Mouse (Mus musculus) forebrain, embryonic 13.5 days (tissue): ENCODE data around the gene Depdc1b. TPM values are rescaled to one million over a fixed set of nuclear protein-coding genes. Genes with fewer than 3 reads are reported as not detected.

ENCODE experiments used
- ATAC-seq: fragments of 200-750 bp; cut with Nextera tagmentation; 2 replicates; pipeline ENCODE4 v1.8.0; 2017
- H3K27ac ChIP-seq: fragments of 300-500 bp; sonication (generic); 2 replicates; pipeline ENCODE4 v1.5.1; 2015; ENCODE audit warnings: inconsistent platforms, mild to moderate bottlenecking, moderate library complexity
- H3K27me3 ChIP-seq: fragments of 300-500 bp; sonication (generic); 2 replicates; pipeline ENCODE4 v1.6.1; 2015; ENCODE audit warnings: mild to moderate bottlenecking, inconsistent platforms
- H3K36me3 ChIP-seq: fragments of 300-500 bp; sonication (generic); 2 replicates; pipeline ENCODE4 v1.6.1; 2015; ENCODE audit warnings: mild to moderate bottlenecking, inconsistent platforms; ENCODE audit not compliant: poor library complexity, severe bottlenecking
- H3K4me1 ChIP-seq: fragments of 300-500 bp; sonication (generic); 2 replicates; pipeline ENCODE4 v1.6.1; 2015; ENCODE audit warnings: inconsistent platforms
- H3K4me2 ChIP-seq: fragments of 300-500 bp; sonication (generic); 2 replicates; pipeline ENCODE4 v1.6.1; 2015; ENCODE audit warnings: inconsistent platforms, mild to moderate bottlenecking, moderate library complexity
- H3K4me3 ChIP-seq: fragments of 300-500 bp; sonication (generic); 2 replicates; pipeline ENCODE4 v1.5.1; 2015; ENCODE audit warnings: mild to moderate bottlenecking, inconsistent platforms
- H3K9ac ChIP-seq: fragments of 300-500 bp; sonication (generic); 2 replicates; pipeline ENCODE4 v1.6.1; 2015; ENCODE audit warnings: mild to moderate bottlenecking, inconsistent platforms
- H3K9me3 ChIP-seq: fragments of 300-500 bp; sonication (generic); replicated peaks from 2 replicates; pipeline ENCODE4 v1.6.1; 2016; ENCODE audit warnings: inconsistent platforms
- WGBS: fragments of 180-500 bp; shearing (Covaris S2); methylation state at CpG from one replicate; pipeline ENCODE4 v1.1.7; 2015; 5-methylcytosine and 5-hydroxymethylcytosine counted together
- polyA plus RNA-seq: library from polyadenylated mRNA; unstranded; fragments of >200 nt; fragmentation: Nextera tagmentation; extraction: Ambion mirVana; gene quantifications from 2 replicates; pipeline ENCODE4 v1.2.1, GENCODE M21; 2015

Gene Depdc1b
- polyA plus RNA-seq, 1 experiment from 2014 or later = 13.2 TPM

DNA sequence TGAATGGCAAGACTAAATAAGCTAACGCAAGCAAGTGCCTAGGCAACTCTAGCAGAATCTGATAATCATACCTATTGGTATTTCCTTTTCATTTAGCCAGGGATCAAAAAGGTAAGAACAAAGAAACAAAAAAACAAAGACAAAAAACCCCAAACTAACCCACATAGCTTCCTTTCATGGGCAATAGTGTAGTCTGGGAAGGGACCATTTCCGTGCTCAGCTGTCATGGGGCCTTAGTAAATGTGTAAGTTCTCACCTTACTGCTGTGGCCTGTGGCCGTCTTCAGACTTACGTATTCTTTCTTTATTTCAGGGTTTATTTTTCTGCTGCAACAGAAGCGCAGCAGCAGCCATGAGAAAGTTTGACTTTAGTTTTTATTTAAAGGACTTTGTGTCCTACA, 110.2 kb downstream of the Depdc1b start:
- no peaks in the 10 kb centered on the region for H3K9me3 ChIP-seq
- H3K36me3 ChIP-seq = no peaks in the 10 kb centered on the region
- H3K27ac ChIP-seq = no peak overlapping the region
- H3K27me3 ChIP-seq = no peaks in the 10 kb centered on the region
- no peak overlapping the region for H3K9ac ChIP-seq
- H3K4me1 ChIP-seq = no peaks in the 10 kb centered on the region
- ATAC-seq = no peak
- 43% methylated on average over 5 of the region's 5 CpGs for WGBS
- H3K4me2 ChIP-seq = no peak overlapping the region
- H3K4me3 ChIP-seq = no peak overlapping the region

DNA sequence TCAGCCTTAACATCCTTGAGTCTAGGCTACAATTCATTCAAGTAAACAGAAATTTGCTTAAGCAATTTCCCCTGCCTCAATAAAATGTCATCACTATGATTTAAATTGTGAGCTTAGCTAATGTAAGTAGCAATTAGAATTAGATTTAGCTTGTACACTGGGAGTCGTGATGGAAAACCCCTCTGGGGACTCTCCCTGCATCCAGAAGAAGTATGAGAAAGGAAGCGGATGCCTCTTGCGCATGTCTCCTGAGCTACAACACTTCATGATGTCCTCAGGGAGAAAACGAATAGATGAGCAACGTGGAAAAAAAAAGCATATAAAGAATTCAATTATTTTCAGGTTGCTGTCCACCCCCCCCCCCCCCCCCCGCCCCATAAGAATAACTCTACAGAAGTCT, 112.7 kb downstream of the Depdc1b start:
- no peak for ATAC-seq

DNA sequence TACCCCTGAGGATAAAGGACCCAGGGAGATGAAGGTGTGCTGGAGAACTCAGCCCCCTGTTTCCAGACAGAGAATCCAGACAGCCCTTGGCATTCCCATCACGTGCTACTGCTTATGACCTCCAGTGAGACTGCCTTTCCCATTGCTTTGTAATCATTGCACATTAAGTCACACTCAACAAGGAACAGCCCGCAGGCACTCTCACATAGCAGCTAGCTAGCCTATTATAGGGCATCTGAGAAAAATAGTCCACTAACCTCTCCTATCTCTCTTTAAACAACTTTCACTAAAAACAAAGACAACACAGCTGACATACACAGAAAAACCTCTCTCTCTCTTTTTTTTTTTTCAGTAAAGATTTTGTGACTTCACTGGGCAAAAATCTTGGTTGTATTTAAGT, 113.5 kb downstream of the Depdc1b start:
- WGBS = 75% methylated on average over 2 of the region's 2 CpGs
- no peak overlapping the region for H3K4me2 ChIP-seq
- no peaks in the 10 kb centered on the region for H3K4me1 ChIP-seq
- no peak overlapping the region for H3K4me3 ChIP-seq
- H3K9ac ChIP-seq = no peak overlapping the region
- H3K9me3 ChIP-seq = no peaks in the 10 kb centered on the region
- H3K27me3 ChIP-seq = no peaks in the 10 kb centered on the region
- H3K27ac ChIP-seq = no peak overlapping the region
- no peaks in the 10 kb centered on the region for H3K36me3 ChIP-seq
- ATAC-seq = no peak

More for the DNA sequence above, 112.7 kb downstream of the Depdc1b start:
- H3K4me2 ChIP-seq = no peak overlapping the region
- H3K4me3 ChIP-seq = no peak overlapping the region
- H3K9ac ChIP-seq = no peak overlapping the region
- no peaks in the 10 kb centered on the region for H3K27me3 ChIP-seq
- no peaks in the 10 kb centered on the region for H3K36me3 ChIP-seq
- H3K9me3 ChIP-seq = no peaks in the 10 kb centered on the region
- no peak overlapping the region for H3K27ac ChIP-seq
- WGBS = 83% methylated on average over 6 of the region's 6 CpGs
- no peaks in the 10 kb centered on the region for H3K4me1 ChIP-seq

DNA sequence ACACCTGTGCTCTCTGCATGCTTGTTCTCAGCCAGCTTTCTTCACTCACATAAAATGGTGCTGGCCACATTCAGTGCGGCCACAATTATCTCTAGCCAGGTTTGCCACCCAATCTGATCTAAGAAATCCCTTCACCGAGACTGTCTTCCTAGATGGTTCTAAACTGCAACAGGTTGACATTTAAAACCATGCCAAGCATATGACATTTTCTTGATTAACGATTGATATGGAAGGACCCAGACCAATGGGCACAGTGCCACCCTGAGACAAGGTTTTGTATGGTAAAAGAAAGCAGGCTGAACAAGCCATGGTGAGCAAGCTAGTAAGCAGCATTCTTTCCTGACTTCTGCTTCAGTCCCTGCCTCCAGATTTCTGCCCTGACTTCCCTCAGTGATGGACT, 115.6 kb downstream of the Depdc1b start:
- no peaks in the 10 kb centered on the region for H3K27me3 ChIP-seq
- no peak for ATAC-seq
- no peak overlapping the region for H3K4me2 ChIP-seq
- WGBS = 91% methylated on average over 3 of the region's 3 CpGs
- H3K9ac ChIP-seq = no peak overlapping the region
- no peaks in the 10 kb centered on the region for H3K9me3 ChIP-seq
- no peaks in the 10 kb centered on the region for H3K4me1 ChIP-seq
- no peaks in the 10 kb centered on the region for H3K36me3 ChIP-seq
- no peak overlapping the region for H3K27ac ChIP-seq
- no peak overlapping the region for H3K4me3 ChIP-seq

DNA sequence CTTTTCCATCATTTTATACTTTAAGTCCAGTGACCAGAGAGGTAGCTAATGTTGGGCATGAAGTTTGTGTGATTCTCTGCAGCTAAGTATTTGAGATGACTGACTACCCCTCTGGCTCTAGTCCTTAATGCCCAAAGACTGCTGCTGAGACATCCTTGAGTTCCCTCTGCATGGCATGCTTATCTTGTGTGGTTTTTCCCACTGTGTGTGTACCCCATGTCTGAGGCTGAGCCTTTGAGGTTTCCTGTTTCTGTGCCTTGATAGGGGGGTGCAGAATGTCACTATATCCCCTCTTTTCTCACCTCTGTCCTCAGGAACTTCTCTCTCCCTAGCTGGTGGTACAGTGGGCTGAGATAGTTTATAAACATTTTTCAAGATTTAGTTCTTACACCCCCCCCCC, 119.6 kb downstream of the Depdc1b start:
- Histone ChIP-seq H3K36me3 (no peaks in the 10 kb centered on the region), H3K27ac (no peak overlapping the region), H3K27me3 (no peaks in the 10 kb centered on the region), H3K9ac (no peak overlapping the region), H3K4me1 (no peaks in the 10 kb centered on the region), H3K4me2 (no peak overlapping the region), H3K9me3 (no peaks in the 10 kb centered on the region), H3K4me3 (no peak overlapping the region)
- no peak for ATAC-seq

DNA sequence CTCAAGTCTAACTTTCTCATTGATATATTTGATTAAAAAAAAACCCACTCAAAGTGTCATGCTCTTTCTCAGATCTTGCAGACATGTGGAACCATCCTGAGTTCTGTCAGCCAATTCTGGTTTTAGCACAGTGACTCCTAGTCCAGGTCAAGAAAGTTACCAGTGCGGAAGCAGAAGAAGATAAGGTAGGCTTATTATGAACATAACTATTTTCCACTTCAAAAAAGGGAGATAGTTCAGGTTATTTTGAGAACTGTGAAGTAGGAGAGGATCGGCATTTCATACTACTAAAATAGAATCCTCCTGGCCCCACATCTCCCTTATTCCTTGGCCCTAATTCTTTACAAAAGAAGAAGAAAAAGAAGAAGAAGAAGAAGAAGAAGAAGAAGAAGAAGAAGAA, 121.3 kb downstream of the Depdc1b start:
- Histone ChIP-seq H3K4me2 (no peak overlapping the region), H3K9me3 (no peaks in the 10 kb centered on the region), H3K27ac (no peak overlapping the region), H3K36me3 (no peaks in the 10 kb centered on the region), H3K4me3 (no peak overlapping the region), H3K9ac (no peak overlapping the region), H3K4me1 (no peaks in the 10 kb centered on the region), H3K27me3 (no peaks in the 10 kb centered on the region)
- WGBS = 97% methylated on average over 2 of the region's 2 CpGs
- ATAC-seq = no peak

DNA sequence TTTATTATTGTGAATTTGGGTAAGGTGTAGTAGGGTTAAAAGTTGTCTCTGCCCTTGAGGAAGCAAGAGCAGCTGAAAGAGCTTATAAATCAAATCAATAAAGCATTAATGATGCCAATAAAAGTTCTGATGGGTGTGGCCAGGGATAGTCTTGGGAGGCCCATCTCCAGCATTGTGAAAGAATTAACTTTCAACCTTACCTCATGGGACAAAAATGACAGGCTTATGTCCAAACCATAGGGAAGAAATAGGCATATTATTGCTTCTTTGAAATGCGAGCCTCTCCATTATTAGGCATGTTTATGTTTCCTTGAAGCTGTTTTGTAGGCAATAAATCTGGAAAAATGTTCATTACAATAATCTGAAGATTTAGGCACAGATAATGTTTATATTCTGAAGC, 122.9 kb downstream of the Depdc1b start:
- no peak overlapping the region for H3K9ac ChIP-seq
- H3K4me2 ChIP-seq = no peak overlapping the region
- H3K36me3 ChIP-seq = no peaks in the 10 kb centered on the region
- no peaks in the 10 kb centered on the region for H3K4me1 ChIP-seq
- no peak overlapping the region for H3K4me3 ChIP-seq
- no peaks in the 10 kb centered on the region for H3K27me3 ChIP-seq
- no peaks in the 10 kb centered on the region for H3K9me3 ChIP-seq
- 91% methylated on average over 1 of the region's 1 CpGs for WGBS
- H3K27ac ChIP-seq = no peak overlapping the region
- no peak for ATAC-seq

DNA sequence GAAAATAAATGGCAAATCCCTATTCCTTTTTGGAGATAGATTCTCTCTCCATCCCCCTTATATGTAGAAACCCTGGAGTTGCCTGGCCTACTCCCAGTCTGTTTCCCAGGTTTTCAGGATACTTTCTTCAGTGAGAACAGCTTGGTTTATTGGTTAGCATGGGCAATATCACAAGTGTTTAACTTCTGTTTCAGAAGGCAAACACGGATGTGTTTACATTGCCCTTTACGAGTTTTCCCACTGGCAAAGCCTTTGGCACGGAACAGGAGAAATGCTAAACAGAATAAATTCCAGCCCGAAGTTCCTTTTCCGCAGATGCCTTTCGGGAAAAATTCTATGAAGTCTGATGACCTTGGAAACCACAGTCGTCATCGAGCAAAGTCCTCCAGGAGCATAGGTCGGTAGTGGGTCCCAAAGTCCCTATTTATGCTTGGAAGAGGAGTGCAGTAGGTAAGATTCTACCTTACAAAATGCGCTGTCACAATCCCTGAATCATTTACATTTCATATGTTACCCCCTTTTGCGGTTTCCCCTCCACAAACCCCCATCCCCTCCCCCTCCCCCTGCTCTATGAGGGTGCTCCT, 132.3 kb downstream of the Depdc1b start:
- 87% methylated on average over 11 of the region's 11 CpGs for WGBS
- ATAC-seq = no peak

DNA sequence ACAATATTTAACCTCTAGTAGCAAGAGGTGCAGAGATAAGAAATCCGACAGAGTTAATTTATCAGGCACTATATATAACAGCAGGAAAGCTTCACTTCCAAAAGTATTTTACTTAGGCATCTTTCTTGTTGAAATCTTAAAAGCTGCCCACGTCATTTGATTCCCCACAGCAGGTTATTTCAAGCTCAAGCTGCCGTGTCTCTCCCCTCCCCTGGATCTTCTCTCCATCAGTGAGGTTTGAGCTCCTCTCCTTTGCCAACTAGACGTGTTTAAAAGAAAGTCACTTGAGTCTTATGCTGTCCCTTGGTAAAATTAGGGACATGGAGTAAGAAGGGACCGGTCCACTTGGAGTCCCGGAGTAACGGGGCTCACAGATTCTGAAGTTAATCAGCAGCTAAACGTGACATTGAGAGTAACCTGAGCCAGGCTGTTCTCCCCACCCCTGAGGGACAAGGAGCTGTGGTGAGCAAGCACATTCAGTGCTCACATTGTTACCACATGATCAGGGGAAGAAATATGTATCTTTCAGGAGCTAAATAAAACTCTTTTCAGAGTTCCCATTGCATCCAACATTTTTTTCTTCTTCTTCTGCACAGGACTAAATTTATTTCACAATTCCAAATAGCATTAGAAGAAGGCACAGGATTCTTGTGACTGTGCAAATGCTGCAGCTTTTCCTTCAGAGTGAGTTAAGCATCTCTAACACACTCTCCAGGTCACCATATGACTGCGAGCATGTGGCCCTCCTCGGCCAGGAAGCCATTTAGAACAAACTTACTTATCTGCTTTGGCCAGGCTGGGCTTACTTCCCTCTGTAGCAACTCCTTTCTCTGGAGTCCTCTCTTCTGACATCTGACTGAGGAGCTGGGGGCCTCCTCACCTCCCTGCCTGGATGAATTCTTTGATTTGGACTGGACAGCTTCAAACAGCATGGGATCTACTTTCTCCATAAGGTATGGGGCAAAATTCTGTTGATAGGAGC, 133.3 kb downstream of the Depdc1b start, which contains the start of gene Pde4d:
TSS of gene Pde4d (plus strand) at position 833 of the 982 bp plus-strand sequence.
- no peaks in the 10 kb centered on the region for H3K36me3 ChIP-seq
- H3K9ac ChIP-seq = no peak within 1 kb of the TSS
- no peak within 1 kb of the TSS for H3K27ac ChIP-seq
- 56% methylated on average over 10 of the region's 10 CpGs for WGBS
- no peak within 1 kb of the TSS for H3K4me3 ChIP-seq
- ATAC-seq = no peak
- H3K4me2 ChIP-seq = no peak within 1 kb of the TSS
- no peaks in the 10 kb centered on the region for H3K9me3 ChIP-seq
- no peaks in the 10 kb centered on the region for H3K27me3 ChIP-seq
- H3K4me1 ChIP-seq = no peaks in the 10 kb centered on the region

More for the DNA sequence above, 132.3 kb downstream of the Depdc1b start:
- H3K27me3 ChIP-seq = no peaks in the 10 kb centered on the region
- H3K4me3 ChIP-seq = no peak overlapping the region
- no peak overlapping the region for H3K4me2 ChIP-seq
- no peak overlapping the region for H3K27ac ChIP-seq
- no peaks in the 10 kb centered on the region for H3K4me1 ChIP-seq
- H3K9ac ChIP-seq = no peak overlapping the region
- H3K36me3 ChIP-seq = no peaks in the 10 kb centered on the region
- no peaks in the 10 kb centered on the region for H3K9me3 ChIP-seq

DNA sequence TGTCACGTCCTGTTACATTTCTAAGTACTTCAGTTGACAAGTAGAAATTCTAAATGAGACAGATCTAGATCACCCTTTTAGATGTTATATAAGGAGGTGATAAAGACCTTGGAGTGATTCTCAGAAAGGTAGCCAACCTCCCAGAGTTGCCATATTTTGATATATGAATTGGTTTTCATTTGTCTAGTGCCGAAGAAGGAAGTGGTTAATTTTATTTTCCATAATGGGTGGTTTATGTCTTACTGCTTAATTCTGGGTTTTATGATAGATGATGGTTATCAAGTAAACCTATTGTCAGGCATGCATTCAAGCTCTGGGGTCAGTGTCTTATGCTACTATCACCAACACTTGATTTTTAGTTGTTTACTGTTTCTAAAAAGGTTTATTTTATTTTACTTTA, 135.0 kb downstream of the Depdc1b start:
- no peak overlapping the region for H3K4me3 ChIP-seq
- 94% methylated on average over 2 of the region's 2 CpGs for WGBS

DNA sequence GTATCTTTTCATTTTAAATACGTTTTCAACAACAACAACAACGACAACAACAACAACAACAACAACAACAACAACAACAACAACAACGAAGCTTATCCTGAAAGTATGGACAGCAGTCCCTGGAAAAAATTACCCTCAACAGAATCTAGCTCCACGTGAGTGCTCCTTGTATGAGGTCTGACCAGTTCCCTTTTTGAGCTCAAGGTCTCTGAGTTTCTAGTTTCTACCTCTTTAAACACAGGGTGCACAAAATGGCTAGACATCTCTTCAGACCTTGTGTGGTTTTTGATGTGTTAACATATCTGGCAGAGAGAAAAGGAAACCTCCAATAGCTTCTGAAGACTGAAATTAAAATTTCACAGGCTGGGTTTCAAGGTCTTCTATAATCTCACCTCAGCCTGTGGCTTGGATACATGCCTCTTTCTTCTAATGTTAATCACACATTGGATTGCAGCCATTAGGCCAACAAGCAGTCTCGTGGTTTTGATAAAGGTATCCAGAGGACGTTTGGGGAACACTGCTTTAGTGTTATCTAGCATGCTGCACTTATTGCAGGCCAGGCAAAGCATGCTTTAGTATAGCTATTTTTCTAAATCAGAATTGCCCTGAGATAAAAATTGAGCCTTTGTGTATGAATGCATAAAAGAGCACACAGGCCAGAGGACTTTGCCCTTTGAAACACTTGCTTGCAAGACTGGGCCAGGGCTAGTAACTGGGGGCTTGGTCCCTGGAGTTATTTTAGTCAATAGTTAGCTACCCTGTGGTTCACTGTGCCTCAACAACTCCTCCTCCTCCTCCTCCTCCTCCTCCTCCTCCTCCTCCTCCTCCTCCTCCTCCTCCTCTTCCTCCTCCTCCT, 137.2 kb downstream of the Depdc1b start:
- Histone ChIP-seq H3K27ac (no peak overlapping the region), H3K4me3 (no peak overlapping the region), H3K36me3 (no peaks in the 10 kb centered on the region), H3K4me1 (no peaks in the 10 kb centered on the region), H3K4me2 (no peak overlapping the region), H3K9me3 (no peaks in the 10 kb centered on the region), H3K27me3 (no peaks in the 10 kb centered on the region), H3K9ac (no peak overlapping the region)
- 76% methylated on average over 6 of the region's 6 CpGs for WGBS
- ATAC-seq = no peak

More for the DNA sequence above, 135.0 kb downstream of the Depdc1b start:
- H3K4me1 ChIP-seq = no peaks in the 10 kb centered on the region
- no peak overlapping the region for H3K27ac ChIP-seq
- no peak overlapping the region for H3K4me2 ChIP-seq
- H3K27me3 ChIP-seq = no peaks in the 10 kb centered on the region
- no peak for ATAC-seq
- no peak overlapping the region for H3K9ac ChIP-seq
- H3K9me3 ChIP-seq = no peaks in the 10 kb centered on the region
- no peaks in the 10 kb centered on the region for H3K36me3 ChIP-seq
